Mouse (Mus musculus) liver, embryonic 16.5 days (tissue): Measurements from ENCODE around the gene Tmem268. TPM values are rescaled to one million over a fixed set of nuclear protein-coding genes. Genes with fewer than 3 reads are reported as not detected.

ENCODE experiments used
- ATAC-seq: fragments of 200-750 bp; cut with Nextera tagmentation; 2 replicates; pipeline ENCODE4 v1.8.0; 2017; ENCODE audit warnings: low read depth, mild to moderate bottlenecking, moderate number of reproducible peaks, moderate library complexity
- H3K27ac ChIP-seq: fragments of 300-500 bp; sonication (generic); 2 replicates; pipeline ENCODE4 v1.5.1; 2014; ENCODE audit warnings: mild to moderate bottlenecking, low read length
- H3K27me3 ChIP-seq: fragments of 300-500 bp; sonication (generic); 2 replicates; pipeline ENCODE4 v1.6.1; 2014; ENCODE audit warnings: low read depth, low read length, mixed read lengths; ENCODE audit not compliant: control insufficient read depth, insufficient read depth
- H3K36me3 ChIP-seq: fragments of 300-500 bp; sonication (generic); 2 replicates; pipeline ENCODE4 v1.6.1; 2014; ENCODE audit warnings: mild to moderate bottlenecking; ENCODE audit not compliant: control insufficient read depth, insufficient read depth
- H3K4me1 ChIP-seq: fragments of 300-500 bp; sonication (generic); 2 replicates; pipeline ENCODE4 v1.6.1; 2014; ENCODE audit warnings: low read depth, low read length, mixed read lengths; ENCODE audit not compliant: control insufficient read depth
- H3K4me2 ChIP-seq: fragments of 300-500 bp; sonication (generic); 2 replicates; pipeline ENCODE4 v1.6.1; 2014; ENCODE audit warnings: low read depth, low read length, mixed read lengths
- H3K4me3 ChIP-seq: fragments of 300-500 bp; sonication (generic); 2 replicates; pipeline ENCODE4 v1.5.1; 2014; ENCODE audit warnings: low read depth, mild to moderate bottlenecking, low read length
- H3K9ac ChIP-seq: fragments of 300-500 bp; sonication (generic); 2 replicates; pipeline ENCODE4 v1.6.1; 2014; ENCODE audit warnings: low read depth, low read length
- H3K9me3 ChIP-seq: fragments of 300-500 bp; sonication (generic); replicated peaks from 2 replicates; pipeline ENCODE4 v1.6.1; 2016; ENCODE audit warnings: low read length; ENCODE audit not compliant: control insufficient read depth
- WGBS: fragments of 180-500 bp; shearing (Covaris S2); extraction: QIAGEN DNeasy Blood & Tissue Kit; methylation state at CpG from one replicate; pipeline ENCODE4 v1.1.7; 2014; ENCODE audit not compliant: insufficient replicate concordance; 5-methylcytosine and 5-hydroxymethylcytosine counted together
- polyA plus RNA-seq: library from polyadenylated mRNA; unstranded; fragments of >200 nt; fragmentation: Nextera tagmentation; extraction: Ambion mirVana; gene quantifications from 2 replicates; pipeline ENCODE4 v1.2.1, GENCODE M21; 2015

Tmem268 gene
- polyA plus RNA-seq, 1 experiment from 2014 or later, result 10.2 TPM

GRCm38 (mm10) chr4:63582580-63582979, 24.0 kb downstream of the Tmem268 start:
- no peak for ATAC-seq
- no peaks in the 10 kb centered on the region for H3K4me1 ChIP-seq
- H3K4me2 ChIP-seq, result no peak overlapping the region
- H3K27ac ChIP-seq, result no peak overlapping the region
- WGBS, result 64% methylated on average over 5 of the region's 5 CpGs
- no peak overlapping the region for H3K9ac ChIP-seq
- H3K9me3 ChIP-seq, result no peaks in the 10 kb centered on the region
- H3K27me3 ChIP-seq, result no peaks in the 10 kb centered on the region
- no peak overlapping the region for H3K4me3 ChIP-seq
- H3K36me3 ChIP-seq, result peaks cover under 1% of the 10 kb centered on the region

- Histone ChIP-seq H3K27me3 (no peaks in the 10 kb centered on the region), H3K9ac (no peak overlapping the region), H3K4me3 (no peak overlapping the region), H3K4me2 (no peak overlapping the region), H3K36me3 (no peaks in the 10 kb centered on the region; the same call in none of the 2 replicates), H3K4me1 (no peaks in the 10 kb centered on the region), H3K27ac (no peak overlapping the region), H3K9me3 (no peaks in the 10 kb centered on the region)
- no peak for ATAC-seq
- 78% methylated on average over 10 of the region's 10 CpGs for WGBS
Measured at GRCm38 (mm10) chr4:63585216-63585615, 26.6 kb downstream of the Tmem268 start.

GRCm38 (mm10) chr4:63586240-63586639, 27.7 kb downstream of the Tmem268 start:
- ATAC-seq, result peak; percentile 21; the same call in 1 of the 2 replicates
- Histone ChIP-seq H3K9me3 (no peaks in the 10 kb centered on the region), H3K9ac (no peak overlapping the region), H3K4me3 (no peak overlapping the region), H3K27me3 (no peaks in the 10 kb centered on the region), H3K4me2 (no peak overlapping the region), H3K4me1 (no peaks in the 10 kb centered on the region), H3K27ac (no peak overlapping the region), H3K36me3 (no peaks in the 10 kb centered on the region; the same call in none of the 2 replicates)
- 54% methylated on average over 2 of the region's 2 CpGs for WGBS

GRCm38 (mm10) chr4:63589987-63590386, 31.4 kb downstream of the Tmem268 start:
- ATAC-seq, result no peak
- Histone ChIP-seq H3K4me2 (no peak overlapping the region), H3K9ac (no peak overlapping the region), H3K4me1 (peaks cover 7% of the 10 kb centered on the region; the same call in 1 of the 2 replicates), H3K27ac (no peak overlapping the region), H3K4me3 (no peak overlapping the region), H3K27me3 (no peaks in the 10 kb centered on the region), H3K36me3 (no peaks in the 10 kb centered on the region), H3K9me3 (no peaks in the 10 kb centered on the region)
- WGBS, result 34% methylated on average over 7 of the region's 7 CpGs

GRCm38 (mm10) chr4:63590538-63590937, 32.0 kb downstream of the Tmem268 start:
- WGBS, result 35% methylated on average over 4 of the region's 4 CpGs
- no peak overlapping the region for H3K4me2 ChIP-seq
- H3K36me3 ChIP-seq, result no peaks in the 10 kb centered on the region
- no peak overlapping the region for H3K27ac ChIP-seq
- H3K4me3 ChIP-seq, result no peak overlapping the region
- H3K9me3 ChIP-seq, result no peaks in the 10 kb centered on the region
- H3K9ac ChIP-seq, result no peak overlapping the region
- peaks cover 7% of the 10 kb centered on the region; the same call in 1 of the 2 replicates for H3K4me1 ChIP-seq
- H3K27me3 ChIP-seq, result no peaks in the 10 kb centered on the region
- no peak for ATAC-seq

- H3K27me3 ChIP-seq, result no peaks in the 10 kb centered on the region
- H3K4me1 ChIP-seq, result peaks cover 7% of the 10 kb centered on the region; the same call in 1 of the 2 replicates
- H3K27ac ChIP-seq, result no peak overlapping the region
- no peak overlapping the region for H3K4me3 ChIP-seq
- 43% methylated on average over 5 of the region's 5 CpGs for WGBS
- no peaks in the 10 kb centered on the region for H3K9me3 ChIP-seq
- no peak for ATAC-seq
- H3K36me3 ChIP-seq, result no peaks in the 10 kb centered on the region
- H3K9ac ChIP-seq, result no peak overlapping the region
- H3K4me2 ChIP-seq, result peak overlapping the region; percentile 2; the same call in 1 of the 2 replicates
Measured at GRCm38 (mm10) chr4:63594459-63595110, 36.0 kb downstream of the Tmem268 start.

- no peaks in the 10 kb centered on the region for H3K36me3 ChIP-seq
- H3K27me3 ChIP-seq, result no peaks in the 10 kb centered on the region
- H3K4me1 ChIP-seq, result peaks cover 7% of the 10 kb centered on the region; the same call in 1 of the 2 replicates
- no peak overlapping the region for H3K9ac ChIP-seq
- H3K4me3 ChIP-seq, result no peak overlapping the region
- H3K4me2 ChIP-seq, result peak overlapping the region; percentile 2; the same call in 1 of the 2 replicates
- H3K9me3 ChIP-seq, result no peaks in the 10 kb centered on the region
- ATAC-seq, result no peak
- WGBS, result 22% methylated on average over 10 of the region's 10 CpGs
- no peak overlapping the region for H3K27ac ChIP-seq
Measured at GRCm38 (mm10) chr4:63595259-63595658, 36.7 kb downstream of the Tmem268 start.

GRCm38 (mm10) chr4:63596010-63596409, 37.4 kb downstream of the Tmem268 start:
- Histone ChIP-seq H3K36me3 (no peaks in the 10 kb centered on the region), H3K27me3 (no peaks in the 10 kb centered on the region), H3K4me2 (no peak overlapping the region), H3K4me1 (peaks cover 7% of the 10 kb centered on the region; the same call in 1 of the 2 replicates), H3K9ac (no peak overlapping the region), H3K27ac (no peak overlapping the region), H3K4me3 (no peak overlapping the region), H3K9me3 (no peaks in the 10 kb centered on the region)
- ATAC-seq, result no peak
- WGBS, result 76% methylated on average over 4 of the region's 4 CpGs

- no peaks in the 10 kb centered on the region for H3K27me3 ChIP-seq
Measured at GRCm38 (mm10) chr4:63600786-63601185, 42.2 kb downstream of the Tmem268 start.

More at GRCm38 (mm10) chr4:63600786-63601185, 42.2 kb downstream of the Tmem268 start:
- no peak overlapping the region for H3K27ac ChIP-seq
- no peaks in the 10 kb centered on the region for H3K9me3 ChIP-seq
- ATAC-seq, result no peak
- no peak overlapping the region for H3K9ac ChIP-seq
- no peak overlapping the region for H3K4me2 ChIP-seq
- WGBS, result 66% methylated on average over 6 of the region's 6 CpGs
- no peak overlapping the region for H3K4me3 ChIP-seq
- H3K36me3 ChIP-seq, result no peaks in the 10 kb centered on the region
- no peaks in the 10 kb centered on the region for H3K4me1 ChIP-seq
